Mouse (Mus musculus): Measurements from ENCODE around the gene Srpr.

DNA sequence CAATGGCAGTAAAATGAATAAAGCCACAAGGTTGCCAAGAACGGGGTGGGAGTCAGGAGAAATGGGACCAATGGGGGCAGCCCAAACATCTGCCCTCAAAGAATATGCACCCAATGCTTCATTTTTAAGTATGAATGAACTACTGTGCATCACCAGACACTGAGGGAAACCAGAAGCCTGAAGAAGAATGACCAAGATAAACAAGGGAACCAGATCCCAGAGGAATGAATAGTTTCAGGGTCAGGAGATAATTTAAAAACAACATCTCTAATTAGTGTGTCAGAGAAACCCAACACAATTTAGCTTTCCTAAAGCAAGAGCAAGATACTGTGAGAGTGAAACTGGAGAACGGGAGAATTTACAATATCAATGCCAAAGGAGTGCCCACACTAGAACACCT, 39.3 kb upstream of the Srpr start:
- TF ChIP-seq CTCF (IDR thresholded peaks at IDR 0.05; ENCODE audit: extremely low read depth, insufficient read depth, low read length) (no peak), POLR2A (IDR thresholded peaks at IDR 0.05; ENCODE audit: extremely low read depth, insufficient read depth, low read length) (no peak)

Data from cortical plate, adult 2 months (tissue).